Mouse (Mus musculus) MEL (cell line): Measurements from ENCODE around the gene Itga5.

Experiments used
- CTCF ChIP-seq, 3 experiments: IDR thresholded peaks in 2 of 3; conservative IDR thresholded peaks in 1 of 3; 2 replicates each; pipeline ENCODE4 v1.5.1; 2011 to 2012; ENCODE audit warnings: low read length in 3 of 3, low read depth in 2 of 3, mild to moderate bottlenecking in 2 of 3, improper control_type of control experiment in 1 of 3, inconsistent platforms in 1 of 3, mixed read lengths in 1 of 3, moderate library complexity in 1 of 3; ENCODE audit not compliant: control insufficient read depth in 1 of 3, insufficient read depth in 1 of 3, poor library complexity in 1 of 3, severe bottlenecking in 1 of 3
- EP300 ChIP-seq, 2 experiments: IDR thresholded peaks; 2 replicates each; pipeline ENCODE4 v1.6.1; 2011; ENCODE audit warnings: improper control_type of control experiment in 2 of 2, low read length in 2 of 2, low read depth in 1 of 2, mild to moderate bottlenecking in 1 of 2
- GABPA ChIP-seq: IDR thresholded peaks from 2 replicates; pipeline ENCODE4 v1.6.1; 2012; ENCODE audit warnings: low read depth, mild to moderate bottlenecking, inconsistent platforms, low read length, improper control_type of control experiment, moderate library complexity
- MAX ChIP-seq: IDR thresholded peaks from 2 replicates; pipeline ENCODE4 v1.6.1; 2011; ENCODE audit warnings: low read length, improper control_type of control experiment
- MAZ ChIP-seq: IDR thresholded peaks from 2 replicates; pipeline ENCODE4 v1.6.1; 2012; ENCODE audit warnings: low read depth, mild to moderate bottlenecking, inconsistent platforms, low read length, improper control_type of control experiment
- NRF1 ChIP-seq: IDR thresholded peaks from 2 replicates; pipeline ENCODE4 v1.6.1; 2014; ENCODE audit warnings: low read depth, mild to moderate bottlenecking, inconsistent platforms, low read length, improper control_type of control experiment, moderate library complexity; ENCODE audit not compliant: poor library complexity, insufficient read depth, severe bottlenecking
- POLR2A ChIP-seq, 2 experiments: IDR thresholded peaks; 2 replicates each; pipeline ENCODE4 v1.6.1; 2011 to 2012; ENCODE audit warnings: low read length in 2 of 2, mild to moderate bottlenecking in 2 of 2, control low read depth in 1 of 2, improper control_type of control experiment in 1 of 2, low read depth in 1 of 2, moderate library complexity in 1 of 2; ENCODE audit not compliant: control insufficient read depth in 1 of 2, insufficient read depth in 1 of 2, poor library complexity in 1 of 2
- RCOR1 ChIP-seq: IDR thresholded peaks from 2 replicates; pipeline ENCODE4 v1.6.1; 2012; ENCODE audit warnings: low read depth, mild to moderate bottlenecking, inconsistent platforms, low read length, improper control_type of control experiment
- TCF12 ChIP-seq: IDR thresholded peaks from 2 replicates; pipeline ENCODE4 v1.6.1; 2014; ENCODE audit warnings: low read depth, mild to moderate bottlenecking, inconsistent platforms, low read length, improper control_type of control experiment, moderate library complexity
- USF1 ChIP-seq: IDR thresholded peaks from 2 replicates; pipeline ENCODE4 v1.6.1; 2014; ENCODE audit warnings: low read depth, mild to moderate bottlenecking, inconsistent platforms, low read length, improper control_type of control experiment, moderate library complexity
- ZKSCAN1 ChIP-seq: IDR thresholded peaks from 2 replicates; pipeline ENCODE4 v1.6.1; 2012; ENCODE audit warnings: low read depth, mild to moderate bottlenecking, inconsistent platforms, low read length, improper control_type of control experiment, moderate library complexity

GRCm38 (mm10) chr15:103401361-103401760, 34.8 kb upstream of the Itga5 start:
- no peak for TF ChIP-seq GABPA
- TF ChIP-seq CTCF (IDR thresholded peaks at IDR 0.05 in 2 of 3, conservative IDR thresholded peaks at IDR 0.05 in 1 of 3; ENCODE audit: control insufficient read depth in 1 of 3, insufficient read depth in 1 of 3, low read depth in 2 of 3, low read length in 3 of 3, poor library complexity in 1 of 3, severe bottlenecking in 1 of 3) = no peak
- TF ChIP-seq POLR2A (IDR thresholded peaks at IDR 0.05; ENCODE audit: control insufficient read depth in 1 of 2, insufficient read depth in 1 of 2, low read depth in 1 of 2, low read length in 2 of 2, poor library complexity in 1 of 2) = no peak
- TF ChIP-seq USF1 = no peak
- TF ChIP-seq NRF1 = no peak
- TF ChIP-seq MAX = no peak
- TF ChIP-seq RCOR1 = no peak
- no peak for TF ChIP-seq EP300 (IDR thresholded peaks at IDR 0.05; ENCODE audit: low read depth in 1 of 2, low read length in 2 of 2)
- TF ChIP-seq ZKSCAN1 = no peak
- TF ChIP-seq MAZ = no peak
- no peak for TF ChIP-seq TCF12
